Mouse (Mus musculus): ENCODE measurements around the gene Cd52.

- TF ChIP-seq CTCF (IDR thresholded peaks at IDR 0.05; ENCODE audit: control insufficient read depth, insufficient read depth, insufficient replicate concordance, low read depth, low read length) (no peak), POLR2A (IDR thresholded peaks at IDR 0.05; ENCODE audit: control insufficient read depth, low read depth, low read length) (no peak)
These were observed 34.6 kb upstream of the Cd52 start for GRCm38 (mm10) chr4:134129482-134129881.
